Mouse (Mus musculus) intestine, embryonic 14.5 days (tissue): Measurements from ENCODE around the gene Ccdc172. TPM values are rescaled to one million over a fixed set of nuclear protein-coding genes. Genes with fewer than 3 reads are reported as not detected.

ENCODE experiments used
- ATAC-seq: fragments of 200-750 bp; cut with Nextera tagmentation; replicated peaks from 2 replicates; pipeline ENCODE4 v1.8.0; 2017; ENCODE audit warnings: low read depth, moderate number of reproducible peaks, moderate TSS enrichment, moderate library complexity; ENCODE audit not compliant: low FRiP score, low TSS enrichment
- DNase-seq: peaks from one replicate; pipeline ENCODE4 v3.0.0-alpha.2; 2018; ENCODE audit warnings: low spot score
- H3K27ac ChIP-seq: fragments of 300-500 bp; sonication (generic); 2 replicates; pipeline ENCODE4 v1.5.1; 2014; ENCODE audit warnings: low read depth, mild to moderate bottlenecking, control low read depth
- H3K27me3 ChIP-seq: fragments of 300-500 bp; sonication (generic); replicated peaks from 2 replicates; pipeline ENCODE4 v1.6.1; 2014; ENCODE audit warnings: low read length, control low read depth; ENCODE audit not compliant: control insufficient read depth, insufficient read depth
- H3K36me3 ChIP-seq: fragments of 300-500 bp; sonication (generic); 2 replicates; pipeline ENCODE4 v1.6.1; 2014; ENCODE audit warnings: low read length, control low read depth; ENCODE audit not compliant: control insufficient read depth, insufficient read depth
- H3K4me1 ChIP-seq: fragments of 300-500 bp; sonication (generic); replicated peaks from 2 replicates; pipeline ENCODE4 v1.6.1; 2014; ENCODE audit warnings: low read length, control low read depth, mixed read lengths; ENCODE audit not compliant: control insufficient read depth, insufficient read depth
- H3K4me2 ChIP-seq: fragments of 300-500 bp; sonication (generic); 2 replicates; pipeline ENCODE4 v1.6.1; 2014; ENCODE audit warnings: low read length
- H3K4me3 ChIP-seq: fragments of 300-500 bp; sonication (generic); 2 replicates; pipeline ENCODE4 v1.5.1; 2014; ENCODE audit warnings: low read depth, low read length, control low read depth, mixed read lengths
- H3K9ac ChIP-seq: fragments of 300-500 bp; sonication (generic); 2 replicates; pipeline ENCODE4 v1.6.1; 2014; ENCODE audit warnings: mild to moderate bottlenecking, low read length
- H3K9me3 ChIP-seq: fragments of 300-500 bp; sonication (generic); 2 replicates; pipeline ENCODE4 v1.6.1; 2016; ENCODE audit warnings: low read length, control low read depth; ENCODE audit not compliant: control insufficient read depth
- WGBS: fragments of 180-500 bp; shearing (Covaris S2); extraction: QIAGEN DNeasy Blood & Tissue Kit; methylation state at CpG from one replicate; pipeline ENCODE4 v1.1.7; 2014; 5-methylcytosine and 5-hydroxymethylcytosine counted together
- polyA plus RNA-seq: library from polyadenylated mRNA; unstranded; fragments of >200 nt; fragmentation: Nextera tagmentation; extraction: Ambion mirVana; gene quantifications from 2 replicates; pipeline ENCODE4 v1.2.1, GENCODE M21; 2014

The Ccdc172 gene
- polyA plus RNA-seq, 1 experiment from 2014 or later: not detected

DNA sequence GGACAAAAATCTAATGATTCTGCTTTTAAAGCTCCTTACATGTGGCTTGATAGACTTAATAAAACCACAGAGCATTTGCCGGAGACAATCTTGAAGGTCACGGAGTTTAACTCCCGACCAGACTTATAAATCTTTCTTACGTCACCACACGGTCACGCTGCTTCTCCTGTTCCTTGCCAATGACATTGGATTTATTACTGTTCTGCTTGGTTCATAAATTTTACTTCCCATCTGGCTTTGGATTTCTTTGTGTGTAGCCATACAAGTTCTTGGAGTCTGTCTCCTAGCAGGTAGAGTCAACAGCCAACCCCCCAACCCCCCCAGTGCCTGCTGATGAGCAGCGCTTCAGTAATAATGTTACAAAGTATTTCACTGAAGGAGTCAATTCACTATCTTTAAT is 70.2 kb downstream of the Ccdc172 start:
- ATAC-seq: no peak
- WGBS: 26% methylated on average over 7 of the region's 7 CpGs

DNA sequence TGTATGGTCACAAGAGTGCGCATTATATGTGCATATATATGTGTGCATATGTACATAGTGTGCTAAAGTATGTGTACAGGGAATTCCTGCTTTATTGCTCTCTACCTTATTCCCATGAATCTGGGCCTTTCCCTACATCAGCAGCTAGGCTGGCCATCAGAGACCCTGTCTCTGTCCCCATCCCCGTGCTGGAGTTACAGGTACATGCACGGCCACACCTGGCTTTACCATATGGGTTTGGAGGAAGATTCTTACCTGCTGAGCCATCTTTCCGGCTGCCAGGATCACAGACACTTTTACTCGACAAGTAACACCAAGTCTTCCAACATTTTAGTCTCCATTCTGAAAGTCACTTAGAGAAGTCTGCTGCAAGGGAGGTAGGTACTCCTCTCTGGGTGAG is 71.2 kb downstream of the Ccdc172 start:
- Histone ChIP-seq H3K4me1 (no peaks in the 10 kb centered on the region), H3K36me3 (no peaks in the 10 kb centered on the region), H3K9me3 (no peaks in the 10 kb centered on the region), H3K27me3 (no peaks in the 10 kb centered on the region), H3K9ac (no peak overlapping the region), H3K27ac (no peak overlapping the region), H3K4me2 (no peak overlapping the region), H3K4me3 (no peak overlapping the region)
- WGBS: 92% methylated on average over 5 of the region's 5 CpGs
- DNase-seq (no peak), ATAC-seq (no peak)

More for the DNA sequence above, 70.2 kb downstream of the Ccdc172 start:
- Histone ChIP-seq H3K4me1 (no peaks in the 10 kb centered on the region), H3K9me3 (no peaks in the 10 kb centered on the region), H3K27me3 (no peaks in the 10 kb centered on the region), H3K9ac (no peak overlapping the region), H3K27ac (no peak overlapping the region), H3K4me3 (no peak overlapping the region), H3K4me2 (no peak overlapping the region), H3K36me3 (no peaks in the 10 kb centered on the region)
- DNase-seq: no peak

DNA sequence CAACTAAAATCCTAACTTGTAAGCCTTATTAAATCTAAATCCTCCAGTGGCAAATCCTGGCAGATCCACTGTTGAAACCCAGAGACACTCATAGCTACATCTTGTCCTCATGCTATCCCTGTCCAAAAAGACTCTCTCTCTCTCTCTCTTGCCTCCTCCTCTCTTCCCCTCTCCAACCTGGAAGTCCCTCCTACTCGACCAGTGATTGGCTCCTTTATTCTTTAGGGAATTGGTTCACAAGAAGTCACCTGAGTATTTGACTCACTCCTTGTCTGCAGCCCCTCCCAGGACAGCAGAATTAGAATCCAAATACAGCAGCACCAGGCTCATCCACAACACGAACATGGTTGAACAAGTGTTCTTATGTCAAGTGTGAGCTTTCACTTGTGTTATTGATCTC is 74.3 kb downstream of the Ccdc172 start:
- ATAC-seq (no peak), DNase-seq (no peak)
- H3K36me3 ChIP-seq: no peaks in the 10 kb centered on the region
- no peaks in the 10 kb centered on the region for H3K27me3 ChIP-seq
- no peaks in the 10 kb centered on the region for H3K9me3 ChIP-seq
- no peak overlapping the region for H3K4me2 ChIP-seq
- no peaks in the 10 kb centered on the region for H3K4me1 ChIP-seq
- no peak overlapping the region for H3K4me3 ChIP-seq
- 81% methylated on average over 2 of the region's 2 CpGs for WGBS
- H3K9ac ChIP-seq: no peak overlapping the region
- no peak overlapping the region for H3K27ac ChIP-seq

DNA sequence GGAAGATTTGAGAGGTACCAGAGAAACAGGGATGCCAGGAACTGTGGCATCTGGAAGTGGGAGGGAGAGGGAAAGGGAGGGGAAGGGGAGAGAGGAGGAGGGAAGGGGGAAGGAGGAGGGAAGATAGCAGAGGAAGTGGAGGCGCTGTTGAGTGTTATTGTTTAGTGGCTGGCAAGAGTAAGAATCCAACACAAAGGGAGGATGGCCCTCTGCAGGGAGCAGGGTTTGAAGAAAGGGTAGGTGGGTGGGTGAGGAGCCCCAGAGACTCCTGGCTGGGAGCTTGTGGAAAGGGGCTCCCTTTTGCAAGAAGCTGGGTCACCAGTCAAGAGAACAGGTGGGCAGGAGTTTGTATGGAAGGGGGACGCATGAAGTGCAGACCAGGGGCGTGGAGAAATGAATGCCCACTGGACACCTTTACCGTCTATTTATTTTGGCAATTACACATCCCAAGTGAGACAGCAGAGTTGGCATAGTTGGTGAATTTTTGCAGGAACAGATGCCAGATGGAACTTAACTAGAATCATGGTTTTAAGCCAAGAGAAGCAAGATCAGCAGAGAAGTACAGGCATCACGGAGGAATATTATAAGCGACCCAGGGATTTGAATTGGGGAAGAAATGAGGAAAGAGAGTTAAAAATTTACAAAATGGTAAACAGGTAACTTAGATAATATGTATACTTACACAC is 78.6 kb downstream of the Ccdc172 start:
- no peak for DNase-seq
- H3K4me2 ChIP-seq: no peak overlapping the region
- no peaks in the 10 kb centered on the region for H3K27me3 ChIP-seq
- no peak overlapping the region for H3K27ac ChIP-seq
- H3K4me3 ChIP-seq: no peak overlapping the region
- ATAC-seq: no peak
- H3K9me3 ChIP-seq: peaks cover 12% of the 10 kb centered on the region
- no peaks in the 10 kb centered on the region for H3K4me1 ChIP-seq
- 78% methylated on average over 6 of the region's 6 CpGs for WGBS
- H3K36me3 ChIP-seq: no peaks in the 10 kb centered on the region
- H3K9ac ChIP-seq: no peak overlapping the region

DNA sequence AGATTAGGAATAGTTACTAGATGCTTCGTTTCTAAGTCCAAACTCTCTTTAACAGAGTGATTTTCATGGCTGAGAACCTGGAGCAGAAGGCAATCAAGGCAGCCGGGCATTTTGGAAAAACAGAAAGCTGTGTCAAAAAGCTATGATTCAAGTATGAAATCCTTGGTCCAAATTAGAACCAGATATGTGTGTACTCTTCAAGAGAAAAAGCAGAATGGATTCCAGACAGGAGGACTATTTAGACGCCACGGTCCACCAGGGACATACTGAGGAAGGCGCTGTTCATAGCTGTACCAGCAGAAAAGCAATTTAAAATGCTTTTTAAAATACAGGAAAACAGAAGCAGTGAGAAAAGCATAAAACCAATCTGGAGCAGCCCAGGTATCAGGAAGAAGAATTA is 88.6 kb downstream of the Ccdc172 start:
- H3K4me2 ChIP-seq: no peak overlapping the region
- peaks cover 5% of the 10 kb centered on the region; the same call in 1 of the 2 replicates for H3K9me3 ChIP-seq
- no peak overlapping the region for H3K4me3 ChIP-seq
- H3K9ac ChIP-seq: no peak overlapping the region
- H3K36me3 ChIP-seq: no peaks in the 10 kb centered on the region
- DNase-seq (no peak), ATAC-seq (no peak)
- WGBS: 91% methylated on average over 5 of the region's 5 CpGs
- no peak overlapping the region for H3K27ac ChIP-seq
- H3K4me1 ChIP-seq: no peaks in the 10 kb centered on the region
- no peaks in the 10 kb centered on the region for H3K27me3 ChIP-seq

Other genes starting within 250 kb of the Ccdc172 start
- gene Gfra1, start 56.1 kb upstream of the Ccdc172 start, polyA plus RNA-seq: 34.3 and 41.3 TPM in 2 replicates
- 0.23 TPM in 1 of 2 replicates, not detected in the other for gene Pnlip, start 140.5 kb downstream of the Ccdc172 start, polyA plus RNA-seq
- 2.1 and 471 TPM in 2 replicates for gene Pnliprp1, start 216.9 kb downstream of the Ccdc172 start, polyA plus RNA-seq
- gene Pnliprp2, start 247.7 kb downstream of the Ccdc172 start, polyA plus RNA-seq: 2.8 and 4.4 TPM in 2 replicates